Mouse (Mus musculus) thymus, adult 2 months (tissue): ENCODE data around the gene Dnajb5.

Experiments used
- CTCF ChIP-seq: fragments of 200-500 bp; IDR thresholded peaks from 2 replicates; pipeline ENCODE4 v1.5.1; 2012; ENCODE audit warnings: mild to moderate bottlenecking, control low read depth, low read length, moderate library complexity, borderline replicate concordance; ENCODE audit not compliant: control insufficient read depth, poor library complexity, insufficient read depth; ENCODE audit errors: extremely low read depth
- POLR2A ChIP-seq: fragments of 200-500 bp; IDR thresholded peaks from 2 replicates; pipeline ENCODE4 v1.6.1; 2012; ENCODE audit warnings: mild to moderate bottlenecking, low read length, control low read depth, moderate library complexity; ENCODE audit not compliant: control insufficient read depth, poor library complexity, insufficient read depth; ENCODE audit errors: extremely low read depth

DNA sequence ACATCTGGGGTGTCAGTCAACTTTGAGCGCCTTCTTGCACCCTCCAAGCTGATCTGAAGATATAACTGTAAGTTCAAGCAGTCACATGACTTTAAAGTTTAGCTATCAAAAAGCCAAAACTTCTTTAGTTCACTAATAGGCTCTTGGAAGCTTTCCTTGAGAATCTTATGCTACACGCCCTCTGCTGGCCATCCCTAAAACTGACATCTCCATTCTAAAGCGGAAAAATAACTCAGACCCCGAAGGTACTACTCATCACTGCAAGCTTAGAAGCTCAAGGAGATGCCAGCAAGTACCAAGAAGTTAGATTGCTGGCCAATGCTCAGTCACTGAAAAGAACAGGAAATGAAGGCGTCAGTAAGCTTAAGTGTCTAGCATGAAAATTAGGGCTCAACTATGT, 3.7 kb upstream of the Dnajb5 start:
- TF ChIP-seq CTCF = no peak
- no peak for TF ChIP-seq POLR2A
